Mouse (Mus musculus) layer of hippocampus, adult 9-10 months (tissue): Measurements from ENCODE around the gene Chrnb2.
A peak's percentile ranks its signal among the peaks of the same experiment; 100 is the strongest.

Source experiments
- DNase-seq: peaks from one replicate; pipeline ENCODE4 v3.0.0; 2022; ENCODE audit warnings: low spot score

Gene Chrnb2

GRCm38 (mm10) chr3:89776001-89776400 lies 11.6 kb upstream of the Chrnb2 start:
- DNase-seq: no peak

GRCm38 (mm10) chr3:89774236-89774960 lies 10.0 kb upstream of the Chrnb2 start:
- no peak for DNase-seq

GRCm38 (mm10) chr3:89773740-89774211 lies 9.3 kb upstream of the Chrnb2 start:
- no peak for DNase-seq

- peak; percentile 93 for DNase-seq
Observed at GRCm38 (mm10) chr3:89772968-89773709, 8.7 kb upstream of the Chrnb2 start, which contains the start of gene Ube2q1. Gene Ube2q1, plus strand, starts transcription at chr3:89773616.

- peak; percentile 57 for DNase-seq
Observed at GRCm38 (mm10) chr3:89772588-89772967, 8.1 kb upstream of the Chrnb2 start.

- DNase-seq: no peak
Observed at GRCm38 (mm10) chr3:89770425-89771002, 6.1 kb upstream of the Chrnb2 start.

GRCm38 (mm10) chr3:89769584-89769983 lies 5.2 kb upstream of the Chrnb2 start:
- no peak for DNase-seq

GRCm38 (mm10) chr3:89759786-89760185 lies 4.6 kb downstream of the Chrnb2 start:
- no peak for DNase-seq

- DNase-seq: no peak
Observed at GRCm38 (mm10) chr3:89757851-89758250, 6.6 kb downstream of the Chrnb2 start.

- no peak for DNase-seq
Observed at GRCm38 (mm10) chr3:89755283-89755682, 9.1 kb downstream of the Chrnb2 start.

GRCm38 (mm10) chr3:89752307-89752706 lies 12.1 kb downstream of the Chrnb2 start:
- DNase-seq: no peak

- DNase-seq: no peak
Observed at GRCm38 (mm10) chr3:89738509-89738908, 25.9 kb downstream of the Chrnb2 start.

- no peak for DNase-seq
Observed at GRCm38 (mm10) chr3:89732091-89732490, 32.3 kb downstream of the Chrnb2 start.

GRCm38 (mm10) chr3:89730350-89731331 lies 33.8 kb downstream of the Chrnb2 start:
- DNase-seq: no peak

GRCm38 (mm10) chr3:89728848-89729247 lies 35.6 kb downstream of the Chrnb2 start:
- no peak for DNase-seq

GRCm38 (mm10) chr3:89727028-89727427 lies 37.4 kb downstream of the Chrnb2 start:
- no peak for DNase-seq

GRCm38 (mm10) chr3:89723400-89724084 lies 40.9 kb downstream of the Chrnb2 start:
- DNase-seq: no peak

- no peak for DNase-seq
Observed at GRCm38 (mm10) chr3:89722032-89722431, 42.4 kb downstream of the Chrnb2 start.

- no peak for DNase-seq
Observed at GRCm38 (mm10) chr3:89715967-89716256, 48.5 kb downstream of the Chrnb2 start.

- DNase-seq: no peak
Observed at GRCm38 (mm10) chr3:89715207-89715966, 49.0 kb downstream of the Chrnb2 start.
